Mouse (Mus musculus) cortical plate, adult 2 months (tissue): ENCODE measurements around the gene Mrpl48.

Experiments
- CTCF ChIP-seq: fragments of 200-500 bp; IDR thresholded peaks from 2 replicates; pipeline ENCODE4 v1.5.1; 2011; ENCODE audit warnings: mild to moderate bottlenecking, control low read depth, low read length; ENCODE audit not compliant: insufficient read depth; ENCODE audit errors: extremely low read depth
- POLR2A ChIP-seq: fragments of 200-500 bp; IDR thresholded peaks from 2 replicates; pipeline ENCODE4 v1.6.1; 2011; ENCODE audit warnings: mild to moderate bottlenecking, low read length, control low read depth; ENCODE audit not compliant: insufficient read depth; ENCODE audit errors: extremely low read depth

DNA sequence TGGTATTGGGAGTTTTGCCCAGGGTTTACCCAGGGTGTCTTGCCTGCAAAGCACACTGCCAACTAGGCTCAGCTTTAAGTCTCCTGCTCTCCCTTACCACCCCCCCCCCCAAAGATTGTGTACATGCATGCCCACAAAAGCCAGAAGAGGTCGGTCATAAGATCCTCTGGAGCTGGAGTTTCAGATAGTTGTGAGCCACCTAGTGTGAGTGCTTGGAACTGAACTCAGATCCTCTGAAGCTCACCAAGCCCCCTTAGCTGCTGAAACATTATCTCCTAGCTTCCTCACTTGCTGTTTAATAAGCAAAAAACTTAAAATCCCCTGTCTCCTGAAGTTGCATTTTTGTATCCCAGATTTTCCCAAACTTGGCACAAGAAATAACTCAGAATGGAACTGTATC, 29.6 kb upstream of the Mrpl48 start:
- peak; percentile 45 for TF ChIP-seq CTCF
- TF ChIP-seq POLR2A: no peak
